Mouse (Mus musculus) urinary bladder, postnatal 4 days (tissue): ENCODE measurements around the gene Tnk2.

Experiments used
- DNase-seq, 2 experiments: peaks; one replicate each; pipeline ENCODE4 v3.0.0; 2021 to 2022; ENCODE audit warnings: low spot score in 2 of 2

Gene Tnk2

GRCm38 (mm10) chr16:32643661-32644061, at the start of gene Tnk2:
Tnk2 (plus strand) TSS chr16:32643874.
- peak; percentile 85 to 86 for DNase-seq

- no peak for DNase-seq
Observed at GRCm38 (mm10) chr16:32593916-32594315, 49.8 kb upstream of the Tnk2 start.

- DNase-seq, result no peak
Observed at GRCm38 (mm10) chr16:32594701-32595100, 49.0 kb upstream of the Tnk2 start.

GRCm38 (mm10) chr16:32595142-32595855, 48.4 kb upstream of the Tnk2 start:
- DNase-seq, result no peak

- no peak for DNase-seq
Observed at GRCm38 (mm10) chr16:32597909-32598381, 45.7 kb upstream of the Tnk2 start.

- no peak for DNase-seq
Observed at GRCm38 (mm10) chr16:32599151-32599550, 44.5 kb upstream of the Tnk2 start.

GRCm38 (mm10) chr16:32602193-32602685, 41.4 kb upstream of the Tnk2 start:
- DNase-seq, result no peak

- DNase-seq, result no peak
Observed at GRCm38 (mm10) chr16:32607562-32608343, 35.9 kb upstream of the Tnk2 start.

- DNase-seq, result no peak
Observed at GRCm38 (mm10) chr16:32608344-32608711, 35.3 kb upstream of the Tnk2 start.

- DNase-seq, result peak; percentile 92 to 93
Observed at GRCm38 (mm10) chr16:32608712-32609400, 34.8 kb upstream of the Tnk2 start, which contains the start of gene Tfrc. Tfrc (plus strand) TSS chr16:32608920.

GRCm38 (mm10) chr16:32609401-32609779, 34.3 kb upstream of the Tnk2 start:
- no peak for DNase-seq

- no peak for DNase-seq
Observed at GRCm38 (mm10) chr16:32610460-32611255, 33.0 kb upstream of the Tnk2 start.

- DNase-seq, result no peak
Observed at GRCm38 (mm10) chr16:32612052-32612451, 31.6 kb upstream of the Tnk2 start.

- DNase-seq, result no peak
Observed at GRCm38 (mm10) chr16:32613269-32613834, 30.3 kb upstream of the Tnk2 start.

- no peak for DNase-seq
Observed at GRCm38 (mm10) chr16:32614047-32614446, 29.6 kb upstream of the Tnk2 start.

- DNase-seq, result no peak
Observed at GRCm38 (mm10) chr16:32618946-32619345, 24.7 kb upstream of the Tnk2 start.

GRCm38 (mm10) chr16:32628140-32628539, 15.5 kb upstream of the Tnk2 start:
- DNase-seq, result no peak

GRCm38 (mm10) chr16:32632328-32632824, 11.3 kb upstream of the Tnk2 start:
- DNase-seq, result no peak

- no peak for DNase-seq
Observed at GRCm38 (mm10) chr16:32633486-32634012, 10.1 kb upstream of the Tnk2 start.

GRCm38 (mm10) chr16:32634183-32634582, 9.5 kb upstream of the Tnk2 start:
- no peak for DNase-seq

- DNase-seq, result no peak
Observed at GRCm38 (mm10) chr16:32635314-32635713, 8.4 kb upstream of the Tnk2 start.
